Mouse (Mus musculus): ENCODE results near the gene Inpp5e. TPM values are rescaled to one million over a fixed set of nuclear protein-coding genes. Genes with fewer than 3 reads are reported as not detected.
"Not testable (repeated sequence)": the region's sequence is repeated elsewhere in the genome, so short reads cannot be mapped to it uniquely, and the experiment has no call there.

Inpp5e gene
- total RNA-seq, 2 experiments from 2014 or later = 17.0 to 22.5 TPM

GRCm38 (mm10) chr2:26421969-26422368 is 13.0 kb upstream of the Inpp5e start:
- DNase-seq = no peak

- no peak for DNase-seq
These were observed 9.1 kb upstream of the Inpp5e start for GRCm38 (mm10) chr2:26418120-26418519.

GRCm38 (mm10) chr2:26417066-26417465 is 8.1 kb upstream of the Inpp5e start:
- no peak for DNase-seq

GRCm38 (mm10) chr2:26410931-26411411 is 2.0 kb upstream of the Inpp5e start:
- peak; percentile 53 for DNase-seq

GRCm38 (mm10) chr2:26410091-26410490 is 1.1 kb upstream of the Inpp5e start:
- peak; percentile 22 for DNase-seq

GRCm38 (mm10) chr2:26409362-26409761 is 359 bp upstream of the Inpp5e start:
- DNase-seq = no peak

GRCm38 (mm10) chr2:26403306-26403705 is 5.7 kb downstream of the Inpp5e start:
- no peak for DNase-seq

GRCm38 (mm10) chr2:26402265-26402664 is 6.7 kb downstream of the Inpp5e start:
- no peak for DNase-seq

- DNase-seq = no peak
These were observed 8.0 kb downstream of the Inpp5e start for GRCm38 (mm10) chr2:26401023-26401422.

- DNase-seq = no peak
These were observed 8.7 kb downstream of the Inpp5e start for GRCm38 (mm10) chr2:26400296-26400695.

- no peak for DNase-seq
These were observed 9.4 kb downstream of the Inpp5e start for GRCm38 (mm10) chr2:26399647-26400046.

GRCm38 (mm10) chr2:26398978-26399377 is 10.0 kb downstream of the Inpp5e start:
- no peak for DNase-seq

- DNase-seq = no peak
These were observed 17.4 kb downstream of the Inpp5e start for GRCm38 (mm10) chr2:26391617-26392016.

GRCm38 (mm10) chr2:26390954-26391353 is 18.0 kb downstream of the Inpp5e start:
- no peak for DNase-seq

GRCm38 (mm10) chr2:26389154-26389690 is 19.8 kb downstream of the Inpp5e start, which contains the start of the genes Entr1 and Pmpca:
TSS of gene Entr1 (minus strand) at chr2:26389316.
TSS of gene Pmpca (plus strand) at chr2:26389339.
- DNase-seq = peak; percentile 94

GRCm38 (mm10) chr2:26388682-26389153 is 20.3 kb downstream of the Inpp5e start:
- DNase-seq = peak; percentile 59

- DNase-seq = no peak
These were observed 21.3 kb downstream of the Inpp5e start for GRCm38 (mm10) chr2:26387713-26388112.

GRCm38 (mm10) chr2:26380871-26381270 is 28.1 kb downstream of the Inpp5e start:
- DNase-seq = not testable (repeated sequence)

- DNase-seq = peak; percentile 91
These were observed 28.8 kb downstream of the Inpp5e start, which contains the start of gene Snapc4 for GRCm38 (mm10) chr2:26380131-26380771. TSS of gene Snapc4 (minus strand) at chr2:26380653.

- DNase-seq = no peak
These were observed 36.6 kb downstream of the Inpp5e start for GRCm38 (mm10) chr2:26372396-26372795.

GRCm38 (mm10) chr2:26368572-26368971 is 40.4 kb downstream of the Inpp5e start:
- peak; percentile 53 for DNase-seq

- DNase-seq = no peak
These were observed 41.1 kb downstream of the Inpp5e start for GRCm38 (mm10) chr2:26367911-26368310.

GRCm38 (mm10) chr2:26364738-26365465 is 44.1 kb downstream of the Inpp5e start:
- DNase-seq = peak; percentile 90

Data from adrenal gland, postnatal 10 days (tissue).